Mouse (Mus musculus): Measurements from ENCODE around the gene Hs3st2. TPM values are rescaled to one million over a fixed set of nuclear protein-coding genes. Genes with fewer than 3 reads are reported as not detected.

The Hs3st2 gene
- polyA plus RNA-seq, 1 experiment: not detected

- Histone ChIP-seq H3K79me2 (ENCODE audit: control insufficient read depth, insufficient read depth) (no peaks in the 10 kb centered on the region), H3K36me3 (ENCODE audit: control insufficient read depth, insufficient read depth) (no peaks in the 10 kb centered on the region), H3K79me3 (ENCODE audit: low read depth) (no peaks in the 10 kb centered on the region), H3K4me3 (ENCODE audit: insufficient read depth, poor library complexity, severe bottlenecking) (no peak overlapping the region), H3ac (ENCODE audit: control insufficient read depth, insufficient read length, low read depth) (no peak overlapping the region), H3K27me3 (ENCODE audit: control insufficient read depth, insufficient read depth, insufficient read length) (no peaks in the 10 kb centered on the region)
- TF ChIP-seq MYOD1 (IDR thresholded peaks at IDR 0.05; ENCODE audit: control insufficient read depth, insufficient read length, low read depth) (no peak), FOSL1 (IDR thresholded peaks at IDR 0.05; ENCODE audit: insufficient read depth, low read length, poor library complexity, severe bottlenecking) (no peak), CEBPB (IDR thresholded peaks at IDR 0.05; ENCODE audit: low read depth) (no peak), MYOG (IDR thresholded peaks at IDR 0.05; ENCODE audit: control insufficient read depth, extremely low read depth, insufficient read length) (no peak), CTCF (IDR thresholded peaks at IDR 0.05; ENCODE audit: control insufficient read depth, insufficient read depth, insufficient read length) (no peak), MAX (IDR thresholded peaks at IDR 0.05) (no peak), USF1 (IDR thresholded peaks at IDR 0.05; ENCODE audit: low read depth) (no peak)
These were observed 72.8 kb downstream of the Hs3st2 start for GRCm38 (mm10) chr7:121464441-121464840.

- no peaks in the 10 kb centered on the region for H3K79me2 ChIP-seq (ENCODE audit: control insufficient read depth, insufficient read depth)
These were observed 73.5 kb downstream of the Hs3st2 start for GRCm38 (mm10) chr7:121465111-121465510.

GRCm38 (mm10) chr7:121466331-121466730 is 74.7 kb downstream of the Hs3st2 start:
- Histone ChIP-seq H3K79me2 (ENCODE audit: control insufficient read depth, insufficient read depth) (no peaks in the 10 kb centered on the region), H3K79me3 (ENCODE audit: low read depth) (no peaks in the 10 kb centered on the region), H3ac (ENCODE audit: control insufficient read depth, insufficient read length, low read depth) (no peak overlapping the region), H3K4me3 (ENCODE audit: insufficient read depth, poor library complexity, severe bottlenecking) (no peak overlapping the region), H3K27me3 (ENCODE audit: control insufficient read depth, insufficient read depth, insufficient read length) (no peaks in the 10 kb centered on the region), H3K36me3 (ENCODE audit: control insufficient read depth, insufficient read depth) (no peaks in the 10 kb centered on the region)
- no peak for TF ChIP-seq FOSL1 (IDR thresholded peaks at IDR 0.05; ENCODE audit: insufficient read depth, low read length, poor library complexity, severe bottlenecking)
- TF ChIP-seq CEBPB (IDR thresholded peaks at IDR 0.05; ENCODE audit: low read depth): no peak
- TF ChIP-seq MYOD1 (IDR thresholded peaks at IDR 0.05; ENCODE audit: control insufficient read depth, insufficient read length, low read depth): no peak
- no peak for TF ChIP-seq USF1 (IDR thresholded peaks at IDR 0.05; ENCODE audit: low read depth)
- no peak for TF ChIP-seq MAX (IDR thresholded peaks at IDR 0.05)
- TF ChIP-seq CTCF (IDR thresholded peaks at IDR 0.05; ENCODE audit: control insufficient read depth, insufficient read depth, insufficient read length): no peak
- TF ChIP-seq MYOG (IDR thresholded peaks at IDR 0.05; ENCODE audit: control insufficient read depth, extremely low read depth, insufficient read length): no peak

More at GRCm38 (mm10) chr7:121465111-121465510, 73.5 kb downstream of the Hs3st2 start:
- no peaks in the 10 kb centered on the region for H3K36me3 ChIP-seq (ENCODE audit: control insufficient read depth, insufficient read depth)
- H3K79me3 ChIP-seq (ENCODE audit: low read depth): no peaks in the 10 kb centered on the region
- H3ac ChIP-seq (ENCODE audit: control insufficient read depth, insufficient read length, low read depth): no peak overlapping the region
- no peaks in the 10 kb centered on the region for H3K27me3 ChIP-seq (ENCODE audit: control insufficient read depth, insufficient read depth, insufficient read length)
- H3K4me3 ChIP-seq (ENCODE audit: insufficient read depth, poor library complexity, severe bottlenecking): no peak overlapping the region
- TF ChIP-seq CTCF (IDR thresholded peaks at IDR 0.05; ENCODE audit: control insufficient read depth, insufficient read depth, insufficient read length): no peak
- no peak for TF ChIP-seq MYOG (IDR thresholded peaks at IDR 0.05; ENCODE audit: control insufficient read depth, extremely low read depth, insufficient read length)
- TF ChIP-seq MAX (IDR thresholded peaks at IDR 0.05): no peak
- TF ChIP-seq CEBPB (IDR thresholded peaks at IDR 0.05; ENCODE audit: low read depth): no peak

GRCm38 (mm10) chr7:121469435-121469834 is 77.8 kb downstream of the Hs3st2 start:
- Histone ChIP-seq H3K27me3 (ENCODE audit: control insufficient read depth, insufficient read depth, insufficient read length) (no peaks in the 10 kb centered on the region), H3K79me2 (ENCODE audit: control insufficient read depth, insufficient read depth) (no peaks in the 10 kb centered on the region), H3ac (ENCODE audit: control insufficient read depth, insufficient read length, low read depth) (no peak overlapping the region), H3K79me3 (ENCODE audit: low read depth) (no peaks in the 10 kb centered on the region), H3K4me3 (ENCODE audit: insufficient read depth, poor library complexity, severe bottlenecking) (no peak overlapping the region), H3K36me3 (ENCODE audit: control insufficient read depth, insufficient read depth) (no peaks in the 10 kb centered on the region)
- TF ChIP-seq USF1 (IDR thresholded peaks at IDR 0.05; ENCODE audit: low read depth): no peak
- TF ChIP-seq FOSL1 (IDR thresholded peaks at IDR 0.05; ENCODE audit: insufficient read depth, low read length, poor library complexity, severe bottlenecking): no peak
- no peak for TF ChIP-seq MAX (IDR thresholded peaks at IDR 0.05)
- no peak for TF ChIP-seq CTCF (IDR thresholded peaks at IDR 0.05; ENCODE audit: control insufficient read depth, insufficient read depth, insufficient read length)
- no peak for TF ChIP-seq MYOD1 (IDR thresholded peaks at IDR 0.05; ENCODE audit: control insufficient read depth, insufficient read length, low read depth)
- TF ChIP-seq CEBPB (IDR thresholded peaks at IDR 0.05; ENCODE audit: low read depth): no peak
- no peak for TF ChIP-seq MYOG (IDR thresholded peaks at IDR 0.05; ENCODE audit: control insufficient read depth, extremely low read depth, insufficient read length)

GRCm38 (mm10) chr7:121478302-121478701 is 86.6 kb downstream of the Hs3st2 start:
- Histone ChIP-seq H3K36me3 (ENCODE audit: control insufficient read depth, insufficient read depth) (no peaks in the 10 kb centered on the region), H3K79me3 (ENCODE audit: low read depth) (no peaks in the 10 kb centered on the region), H3K79me2 (ENCODE audit: control insufficient read depth, insufficient read depth) (no peaks in the 10 kb centered on the region), H3ac (ENCODE audit: control insufficient read depth, insufficient read length, low read depth) (no peak overlapping the region), H3K27me3 (ENCODE audit: control insufficient read depth, insufficient read depth, insufficient read length) (no peaks in the 10 kb centered on the region), H3K4me3 (ENCODE audit: insufficient read depth, poor library complexity, severe bottlenecking) (no peak overlapping the region)
- TF ChIP-seq FOSL1 (IDR thresholded peaks at IDR 0.05; ENCODE audit: insufficient read depth, low read length, poor library complexity, severe bottlenecking) (no peak), MYOG (IDR thresholded peaks at IDR 0.05; ENCODE audit: control insufficient read depth, extremely low read depth, insufficient read length) (no peak), CTCF (IDR thresholded peaks at IDR 0.05; ENCODE audit: control insufficient read depth, insufficient read depth, insufficient read length) (no peak), CEBPB (IDR thresholded peaks at IDR 0.05; ENCODE audit: low read depth) (no peak), MAX (IDR thresholded peaks at IDR 0.05) (no peak), MYOD1 (IDR thresholded peaks at IDR 0.05; ENCODE audit: control insufficient read depth, insufficient read length, low read depth) (no peak), USF1 (IDR thresholded peaks at IDR 0.05; ENCODE audit: low read depth) (no peak)

- no peaks in the 10 kb centered on the region for H3K79me3 ChIP-seq (ENCODE audit: low read depth)
- no peaks in the 10 kb centered on the region for H3K27me3 ChIP-seq (ENCODE audit: control insufficient read depth, insufficient read depth, insufficient read length)
- H3K4me3 ChIP-seq (ENCODE audit: insufficient read depth, poor library complexity, severe bottlenecking): no peak overlapping the region
- no peak for TF ChIP-seq CEBPB (IDR thresholded peaks at IDR 0.05; ENCODE audit: low read depth)
- TF ChIP-seq CTCF (IDR thresholded peaks at IDR 0.05; ENCODE audit: control insufficient read depth, insufficient read depth, insufficient read length): no peak
- TF ChIP-seq MYOG (IDR thresholded peaks at IDR 0.05; ENCODE audit: control insufficient read depth, extremely low read depth, insufficient read length): no peak
- TF ChIP-seq FOSL1 (IDR thresholded peaks at IDR 0.05; ENCODE audit: insufficient read depth, low read length, poor library complexity, severe bottlenecking): no peak
- TF ChIP-seq MYOD1 (IDR thresholded peaks at IDR 0.05; ENCODE audit: control insufficient read depth, insufficient read length, low read depth): no peak
- TF ChIP-seq USF1 (IDR thresholded peaks at IDR 0.05; ENCODE audit: low read depth): no peak
- no peaks in the 10 kb centered on the region for H3K79me2 ChIP-seq (ENCODE audit: control insufficient read depth, insufficient read depth)
- no peaks in the 10 kb centered on the region for H3K36me3 ChIP-seq (ENCODE audit: control insufficient read depth, insufficient read depth)
- no peak overlapping the region for H3ac ChIP-seq (ENCODE audit: control insufficient read depth, insufficient read length, low read depth)
These were observed 88.4 kb downstream of the Hs3st2 start for GRCm38 (mm10) chr7:121480106-121480505.
